Mouse (Mus musculus) cerebellum, postnatal 36 days (tissue): ENCODE data around the gene Slc12a1.
"Not testable (repeated sequence)": the region's sequence is repeated elsewhere in the genome, so short reads cannot be mapped to it uniquely, and the experiment has no call there.

ENCODE experiments used
- DNase-seq, 2 experiments: peaks; one replicate each; pipeline ENCODE4 v3.0.0; 2021 to 2022; ENCODE audit warnings: mixed read lengths in 2 of 2

Gene Slc12a1

DNA sequence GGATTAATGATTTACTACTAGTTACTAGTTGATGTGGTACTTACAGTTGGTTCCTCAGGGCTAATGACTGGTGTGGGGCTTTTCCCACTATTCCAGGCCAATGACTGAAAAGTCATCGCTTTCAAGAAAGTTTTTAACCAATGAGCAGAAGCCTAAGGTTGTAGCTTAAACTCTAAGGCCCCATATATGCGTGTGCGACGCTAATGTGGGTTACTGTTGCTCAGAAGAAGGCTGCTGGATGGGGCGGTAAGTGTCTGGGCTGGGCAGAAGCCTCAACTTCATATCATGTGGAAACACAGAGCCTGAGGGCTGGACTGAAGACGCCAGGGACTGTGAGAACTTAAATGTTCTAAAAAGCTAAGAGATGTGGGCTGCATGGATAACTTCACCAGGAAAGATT lies at the start of gene Slc12a1:
TSS of gene Slc12a1 (plus strand) at position 118 of the 400 bp plus-strand sequence.
- DNase-seq = no peak

GRCm38 (mm10) chr2:125104491-125104890 lies 47.8 kb upstream of the Slc12a1 start:
- not testable (repeated sequence) for DNase-seq

- DNase-seq = not testable (repeated sequence)
These were observed 45.8 kb upstream of the Slc12a1 start for GRCm38 (mm10) chr2:125106536-125106935.

GRCm38 (mm10) chr2:125119381-125120110 lies 32.8 kb upstream of the Slc12a1 start:
- peak; percentile 36 for DNase-seq

GRCm38 (mm10) chr2:125122288-125122623 lies 30.0 kb upstream of the Slc12a1 start:
- DNase-seq = no peak

GRCm38 (mm10) chr2:125122624-125123476 lies 29.5 kb upstream of the Slc12a1 start:
- DNase-seq = peak; percentile 69 to 70

- peak; percentile 80 to 85 for DNase-seq
These were observed 28.8 kb upstream of the Slc12a1 start, which contains the start of gene Myef2 for GRCm38 (mm10) chr2:125123477-125123852. Gene Myef2 (minus strand): TSS chr2:125123661.

GRCm38 (mm10) chr2:125125824-125126223 lies 26.5 kb upstream of the Slc12a1 start:
- no peak for DNase-seq

- DNase-seq = no peak
These were observed 25.5 kb upstream of the Slc12a1 start for GRCm38 (mm10) chr2:125126792-125127191.

GRCm38 (mm10) chr2:125134113-125134512 lies 18.2 kb upstream of the Slc12a1 start:
- no peak for DNase-seq

DNA sequence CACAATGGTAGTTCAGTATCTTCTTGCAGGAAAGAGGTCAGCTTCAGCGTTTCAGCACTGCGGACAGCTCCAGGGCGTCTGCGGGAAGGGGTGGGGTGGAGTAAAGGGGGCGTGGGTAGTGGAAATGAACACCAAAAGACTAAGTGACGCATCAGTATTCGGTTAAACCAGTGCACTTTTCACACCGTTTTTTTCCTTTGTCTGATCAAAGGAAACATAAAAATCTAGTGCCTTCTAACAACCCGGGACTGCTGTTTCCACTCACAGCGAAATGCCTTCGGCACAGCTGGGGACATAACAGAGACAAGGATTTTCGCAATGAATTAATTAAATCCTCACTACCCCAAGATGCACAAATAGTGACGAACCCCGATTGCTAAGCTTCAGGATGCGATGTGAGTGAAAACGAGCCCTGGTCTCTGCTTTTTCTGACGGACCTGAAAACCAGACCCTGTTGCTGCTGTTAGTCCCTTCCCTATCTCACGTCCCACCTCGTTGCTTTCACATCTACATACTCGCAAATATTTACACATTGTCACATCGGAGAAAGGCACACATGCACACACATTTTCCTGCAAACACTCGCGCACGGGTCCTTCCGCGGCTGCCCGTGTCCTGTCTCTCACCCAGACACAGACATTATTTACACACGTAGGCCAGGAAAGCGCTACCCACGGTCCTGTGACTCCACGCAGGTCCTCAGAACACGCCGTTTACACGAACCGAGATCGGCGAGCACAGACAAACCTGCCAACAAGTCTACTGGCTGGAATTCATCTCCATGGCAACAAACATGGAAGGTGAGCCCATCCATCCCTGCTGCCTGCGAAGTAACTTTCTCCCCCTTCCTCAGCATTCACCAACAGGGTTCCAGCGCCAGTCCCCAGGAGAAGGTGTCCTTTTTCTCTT lies 16.1 kb upstream of the Slc12a1 start, which contains the start of gene Ctxn2:
TSS of gene Ctxn2 (plus strand) at position 790 of the 909 bp plus-strand sequence.
- DNase-seq = peak; percentile 32 to 40

GRCm38 (mm10) chr2:125136846-125137245 lies 15.5 kb upstream of the Slc12a1 start:
- DNase-seq = no peak

- DNase-seq = no peak
These were observed 10.0 kb upstream of the Slc12a1 start for GRCm38 (mm10) chr2:125142336-125142735.

DNA sequence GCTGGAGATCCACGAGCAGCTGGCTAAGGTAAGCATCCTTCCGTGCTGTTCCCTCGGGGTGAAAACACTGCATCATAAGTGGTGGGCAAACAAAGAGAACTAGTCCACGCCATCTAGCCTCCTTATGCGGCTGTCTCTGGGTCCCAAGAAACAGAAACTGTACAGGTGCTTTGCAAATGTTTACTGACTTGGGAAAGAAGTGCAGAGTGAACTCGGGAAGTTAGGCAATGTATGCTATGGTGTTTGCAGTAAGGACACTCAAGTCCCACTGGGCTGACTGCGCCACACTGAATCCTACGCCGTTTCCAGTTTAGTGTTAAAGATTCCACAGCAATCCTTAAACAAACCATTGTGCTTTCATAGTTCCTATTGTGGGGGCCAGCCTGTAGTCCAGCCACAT lies 2.0 kb downstream of the Slc12a1 start:
- no peak for DNase-seq

DNA sequence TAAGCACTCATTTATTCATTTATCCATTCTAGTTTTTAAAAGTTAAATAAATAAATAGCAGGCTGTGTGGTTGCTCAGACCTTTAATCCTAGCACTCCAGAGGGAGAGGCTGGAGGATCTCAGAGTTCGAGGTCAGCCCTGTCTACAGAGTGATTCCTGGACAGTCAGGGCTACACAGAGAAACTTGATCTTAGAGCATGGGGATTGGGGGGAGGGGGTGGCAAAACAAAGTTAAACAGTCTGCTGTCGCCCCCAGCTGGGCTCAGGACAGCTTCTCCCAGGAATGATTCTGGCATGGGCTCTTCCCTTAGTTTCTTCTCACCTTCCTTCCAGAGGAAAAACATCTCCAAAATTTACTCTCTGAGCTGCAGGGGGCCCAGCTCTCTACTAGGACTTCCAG lies 3.2 kb downstream of the Slc12a1 start:
- DNase-seq = no peak

DNA sequence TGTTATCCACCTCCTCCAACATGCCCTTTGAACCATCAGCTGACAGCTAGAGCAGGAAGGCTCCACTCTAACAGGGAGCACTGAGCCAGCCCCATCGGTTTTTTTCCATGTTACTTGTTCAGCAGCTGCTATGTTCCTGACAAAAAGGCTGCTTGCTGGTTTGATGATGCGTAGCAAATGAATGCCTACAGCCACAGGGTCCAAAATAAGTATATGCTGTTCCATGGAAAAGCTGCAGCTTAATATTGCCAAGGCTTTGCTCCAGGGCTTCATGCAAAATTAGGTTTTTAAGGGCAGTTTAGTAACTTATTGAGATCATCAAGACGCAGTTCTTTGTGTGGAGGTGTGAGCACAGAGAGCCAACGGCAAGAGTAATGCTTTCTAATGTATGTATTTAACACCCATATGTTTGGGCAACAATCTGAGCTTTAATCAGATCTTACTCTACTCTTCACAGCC lies 9.7 kb downstream of the Slc12a1 start:
- no peak for DNase-seq

DNA sequence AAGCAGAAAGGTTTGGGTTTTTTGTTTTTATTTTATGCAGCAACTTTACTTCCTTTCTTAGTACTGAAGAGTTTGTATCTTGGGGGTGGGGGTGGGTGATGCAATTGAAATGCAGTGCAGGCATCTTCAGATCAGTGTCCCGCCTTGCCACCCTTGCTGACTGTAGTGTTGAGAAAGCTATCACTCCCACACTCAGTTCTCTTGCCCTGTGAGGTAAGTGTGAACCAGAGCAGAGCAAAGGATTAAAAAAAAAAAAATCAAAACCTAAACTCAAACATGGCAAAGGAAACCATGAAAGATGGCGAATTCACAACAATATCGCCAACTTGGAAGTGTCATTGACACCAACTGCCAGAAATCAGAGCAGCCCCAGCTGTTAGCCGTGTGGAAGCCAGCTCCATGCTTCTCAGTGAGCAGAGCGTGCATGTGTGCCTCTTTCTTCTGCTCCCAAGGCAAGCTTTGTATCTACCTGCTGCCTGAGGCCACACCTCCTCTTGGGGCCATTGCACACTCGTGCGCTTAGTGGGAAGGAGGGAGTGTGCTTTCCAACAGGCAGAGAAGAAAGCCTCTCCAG lies 26.0 kb downstream of the Slc12a1 start:
- no peak for DNase-seq

GRCm38 (mm10) chr2:125187904-125188303 lies 35.6 kb downstream of the Slc12a1 start:
- DNase-seq = no peak

DNA sequence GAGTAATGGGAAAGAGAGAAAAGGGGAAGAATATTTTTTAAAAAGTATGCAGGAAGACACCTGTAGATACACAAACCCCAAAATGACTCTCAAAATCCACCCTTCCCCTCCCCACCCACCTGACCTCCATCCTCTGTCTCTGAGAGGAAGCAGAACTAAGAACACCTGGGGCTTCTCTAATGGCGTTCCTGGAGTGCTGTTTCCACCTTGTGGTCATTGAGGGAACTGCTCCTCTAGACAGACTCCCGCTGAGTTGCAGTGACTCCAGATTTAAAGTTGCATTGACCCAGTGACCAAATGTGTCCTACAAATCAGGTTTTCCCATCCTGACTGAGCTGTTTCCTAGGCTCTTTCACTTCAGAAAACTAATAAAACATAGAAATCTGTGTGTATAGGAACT lies 36.9 kb downstream of the Slc12a1 start:
- DNase-seq = peak; percentile 61 to 78

GRCm38 (mm10) chr2:125192905-125193304 lies 40.6 kb downstream of the Slc12a1 start:
- no peak for DNase-seq

- DNase-seq = no peak
These were observed 44.5 kb downstream of the Slc12a1 start for GRCm38 (mm10) chr2:125196771-125197170.

DNA sequence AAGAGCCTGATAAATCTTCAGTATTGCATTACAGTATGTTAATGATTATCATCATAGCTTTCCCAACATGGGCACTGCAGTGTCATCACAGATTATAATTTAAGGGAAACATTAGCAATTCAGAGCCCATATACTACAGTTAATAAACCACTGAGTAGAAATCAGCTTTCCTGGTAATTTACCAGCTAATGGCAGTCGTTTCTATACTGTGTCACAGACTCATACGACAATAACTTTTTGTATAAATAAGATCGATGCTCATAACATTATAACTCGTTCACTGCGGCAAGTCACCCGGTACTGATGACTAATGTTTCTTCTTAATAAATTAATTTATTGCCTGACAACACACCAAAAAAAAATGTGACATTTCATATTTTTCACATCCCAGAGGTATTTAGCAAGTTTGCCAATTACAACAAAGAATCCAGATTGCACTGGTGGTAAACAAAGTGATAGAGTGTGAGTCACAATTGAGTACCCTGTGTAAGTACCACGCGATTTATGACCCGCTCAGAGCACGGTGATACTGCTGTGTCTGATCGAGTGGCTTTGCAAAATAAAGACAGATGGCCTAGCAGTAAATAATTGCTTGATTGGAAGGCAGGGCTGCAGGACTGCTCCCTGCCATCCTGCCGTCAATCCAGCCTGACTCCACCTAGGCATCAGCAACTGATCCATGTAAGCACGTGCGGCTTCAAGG lies 56.7 kb downstream of the Slc12a1 start:
- no peak for DNase-seq
